Mouse (Mus musculus): ENCODE data around the gene Traf3ip3.

Traf3ip3 gene

GRCm38 (mm10) chr1:193201383-193201778, at the start of gene Traf3ip3:
Gene Traf3ip3, minus strand, starts transcription at chr1:193201703.
- DNase-seq (ENCODE audit: low spot score), result no peak

GRCm38 (mm10) chr1:193250026-193250425, 48.5 kb upstream of the Traf3ip3 start:
- no peak for DNase-seq (ENCODE audit: low spot score)

GRCm38 (mm10) chr1:193244235-193244634, 42.7 kb upstream of the Traf3ip3 start:
- no peak for DNase-seq (ENCODE audit: low spot score)

- peak; percentile 14 for DNase-seq (ENCODE audit: low spot score)
Observed at GRCm38 (mm10) chr1:193243571-193244193, 42.2 kb upstream of the Traf3ip3 start.

- DNase-seq (ENCODE audit: low spot score), result no peak
Observed at GRCm38 (mm10) chr1:193242863-193243262, 41.4 kb upstream of the Traf3ip3 start.

GRCm38 (mm10) chr1:193242238-193242637, 40.7 kb upstream of the Traf3ip3 start:
- no peak for DNase-seq (ENCODE audit: low spot score)

GRCm38 (mm10) chr1:193241436-193241835, 39.9 kb upstream of the Traf3ip3 start:
- DNase-seq (ENCODE audit: low spot score), result no peak

GRCm38 (mm10) chr1:193238426-193238825, 36.9 kb upstream of the Traf3ip3 start:
- DNase-seq (ENCODE audit: low spot score), result no peak

- DNase-seq (ENCODE audit: low spot score), result no peak
Observed at GRCm38 (mm10) chr1:193234930-193235329, 33.4 kb upstream of the Traf3ip3 start.

- no peak for DNase-seq (ENCODE audit: low spot score)
Observed at GRCm38 (mm10) chr1:193234130-193234645, 32.7 kb upstream of the Traf3ip3 start.

GRCm38 (mm10) chr1:193232732-193233131, 31.2 kb upstream of the Traf3ip3 start:
- no peak for DNase-seq (ENCODE audit: low spot score)

- no peak for DNase-seq (ENCODE audit: low spot score)
Observed at GRCm38 (mm10) chr1:193230935-193231334, 29.4 kb upstream of the Traf3ip3 start.

- DNase-seq (ENCODE audit: low spot score), result no peak
Observed at GRCm38 (mm10) chr1:193230531-193230930, 29.0 kb upstream of the Traf3ip3 start.

- no peak for DNase-seq (ENCODE audit: low spot score)
Observed at GRCm38 (mm10) chr1:193229570-193229969, 28.1 kb upstream of the Traf3ip3 start.

GRCm38 (mm10) chr1:193227537-193227936, 26.0 kb upstream of the Traf3ip3 start:
- DNase-seq (ENCODE audit: low spot score), result no peak

- no peak for DNase-seq (ENCODE audit: low spot score)
Observed at GRCm38 (mm10) chr1:193226724-193227522, 25.4 kb upstream of the Traf3ip3 start.

GRCm38 (mm10) chr1:193226114-193226513, 24.6 kb upstream of the Traf3ip3 start:
- no peak for DNase-seq (ENCODE audit: low spot score)

- DNase-seq (ENCODE audit: low spot score), result no peak
Observed at GRCm38 (mm10) chr1:193225531-193225930, 24.0 kb upstream of the Traf3ip3 start.

- no peak for DNase-seq (ENCODE audit: low spot score)
Observed at GRCm38 (mm10) chr1:193220408-193220807, 18.9 kb upstream of the Traf3ip3 start.

- no peak for DNase-seq (ENCODE audit: low spot score)
Observed at GRCm38 (mm10) chr1:193216000-193216399, 14.5 kb upstream of the Traf3ip3 start.

- DNase-seq (ENCODE audit: low spot score), result no peak
Observed at GRCm38 (mm10) chr1:193214053-193214452, 12.6 kb upstream of the Traf3ip3 start.

- DNase-seq (ENCODE audit: low spot score), result no peak
Observed at GRCm38 (mm10) chr1:193211371-193211770, 9.9 kb upstream of the Traf3ip3 start.

- DNase-seq (ENCODE audit: low spot score), result peak; percentile 28
Observed at GRCm38 (mm10) chr1:193208178-193208577, 6.7 kb upstream of the Traf3ip3 start.
